Mouse (Mus musculus) heart, postnatal 25 days (tissue): Measurements from ENCODE around the gene Cryl1. TPM values are rescaled to one million over a fixed set of nuclear protein-coding genes. Genes with fewer than 3 reads are reported as not detected.

Experiments
- DNase-seq: peaks from one replicate; pipeline ENCODE4 v3.0.0; 2022; ENCODE audit warnings: low spot score
- intact Hi-C: fragments of 180-260 bp; cut with DNase I; formaldehyde crosslinking; loops from one replicate; pipeline ENCODE4 v1.15.1; 2025
- total RNA-seq, 2 experiments: library from RNA; stranded (reverse); gene quantifications; 2 replicates each; pipeline ENCODE4 v1.2.3; 2021

The Cryl1 gene
- total RNA-seq, 2 experiments from 2014 or later = 5.3 to 6.1 TPM

DNA sequence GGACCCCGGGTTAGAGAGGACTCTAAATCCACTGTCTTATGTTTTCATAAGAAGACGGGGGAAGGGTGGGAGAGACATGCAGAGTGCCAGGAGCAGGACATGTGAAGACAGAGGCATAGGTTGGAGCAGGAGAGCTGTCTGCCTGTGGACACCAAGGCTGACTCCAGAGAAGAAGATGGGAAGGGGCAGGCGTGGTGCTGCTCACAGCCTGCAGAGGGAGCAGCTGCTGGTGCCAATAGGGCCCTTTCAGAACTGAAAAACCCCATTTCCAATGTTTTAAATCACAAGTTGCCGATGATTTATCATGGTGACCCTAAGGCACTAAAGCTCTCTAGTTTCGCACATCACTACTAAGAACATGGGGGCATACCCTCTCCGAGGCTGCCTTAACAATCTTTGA is 63.5 kb downstream of the Cryl1 start:
- intact Hi-C loops = no loop called here
- DNase-seq = no peak

DNA sequence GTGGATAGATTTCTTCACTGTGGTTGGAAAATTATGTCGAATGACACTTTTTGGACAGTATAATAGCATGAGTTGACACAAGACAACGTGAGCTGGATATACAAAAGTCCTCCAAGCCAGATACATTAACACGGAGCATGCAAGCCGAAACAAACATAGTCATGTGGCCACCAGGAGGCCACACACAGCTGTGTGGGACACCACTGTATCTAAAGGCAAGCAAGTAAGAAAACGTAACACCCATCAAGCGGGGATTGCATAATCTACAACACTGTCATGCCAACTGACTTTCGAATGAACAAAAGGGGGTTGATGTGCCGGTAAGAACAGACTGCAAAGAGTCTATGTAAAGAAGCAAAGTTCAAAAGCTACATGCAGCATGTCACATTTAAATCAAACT is 65.8 kb downstream of the Cryl1 start:
- DNase-seq = no peak
- intact Hi-C loops = no loop called here

DNA sequence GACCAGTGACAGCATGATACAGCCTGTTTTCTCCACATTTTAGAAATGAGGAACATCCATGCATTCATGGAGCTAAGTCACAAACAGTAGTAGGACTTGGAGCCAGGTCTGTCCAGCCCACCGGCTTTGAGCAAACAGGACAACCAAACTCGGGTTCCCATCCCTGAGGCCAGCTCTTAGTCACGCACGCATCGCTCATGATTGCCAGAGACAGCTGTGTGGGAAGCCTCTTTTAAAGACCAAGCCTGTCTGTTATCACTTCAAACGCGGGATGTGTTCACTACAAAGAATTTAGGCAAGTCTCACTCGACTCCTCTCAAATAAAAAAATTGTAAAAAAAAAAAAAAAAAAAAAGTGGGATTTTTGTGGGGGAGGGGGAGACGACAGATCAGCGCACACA is 67.2 kb downstream of the Cryl1 start:
- intact Hi-C loops = no loop called here
- no peak for DNase-seq

DNA sequence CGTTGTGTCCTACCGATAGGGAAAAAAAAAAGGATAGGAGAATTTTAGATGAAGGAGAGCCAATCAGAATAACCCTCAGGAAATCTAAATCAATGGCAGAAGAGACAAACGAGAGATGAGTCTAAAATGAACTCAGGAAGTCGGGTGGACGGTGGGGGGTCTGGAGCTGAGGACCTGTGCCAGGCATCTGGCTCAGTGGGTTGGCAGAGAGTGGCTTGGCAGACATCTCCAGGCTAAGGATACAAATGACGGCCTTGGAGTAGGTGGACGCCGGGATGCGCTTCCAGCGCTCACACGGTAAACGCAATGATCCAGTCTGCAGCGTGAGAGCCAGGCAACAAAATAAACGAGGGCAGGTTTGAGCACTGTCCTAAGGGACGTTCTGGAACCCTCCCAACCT is 68.7 kb downstream of the Cryl1 start:
- DNase-seq = no peak
- intact Hi-C loops = no loop called here

DNA sequence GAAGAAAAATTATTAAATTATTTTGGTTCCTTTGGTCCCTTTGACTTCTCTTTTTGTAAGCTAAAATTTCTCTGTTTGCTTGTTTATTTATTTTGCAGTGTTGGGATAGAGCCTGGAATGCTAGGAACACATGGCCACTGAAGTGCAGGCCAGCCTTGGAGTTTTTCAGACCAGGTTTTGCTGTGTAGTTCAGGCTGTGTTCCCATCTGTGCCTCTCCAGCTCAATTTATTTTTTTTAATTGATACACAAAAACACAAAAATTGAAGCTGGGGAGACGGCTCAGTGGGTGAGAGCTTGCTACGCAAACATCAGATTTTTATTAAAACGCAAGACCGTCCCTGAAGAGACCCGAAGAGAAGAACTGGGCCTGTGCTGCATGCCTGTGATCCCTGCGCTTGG is 71.6 kb downstream of the Cryl1 start:
- intact Hi-C loops = no loop called here
- DNase-seq = no peak

DNA sequence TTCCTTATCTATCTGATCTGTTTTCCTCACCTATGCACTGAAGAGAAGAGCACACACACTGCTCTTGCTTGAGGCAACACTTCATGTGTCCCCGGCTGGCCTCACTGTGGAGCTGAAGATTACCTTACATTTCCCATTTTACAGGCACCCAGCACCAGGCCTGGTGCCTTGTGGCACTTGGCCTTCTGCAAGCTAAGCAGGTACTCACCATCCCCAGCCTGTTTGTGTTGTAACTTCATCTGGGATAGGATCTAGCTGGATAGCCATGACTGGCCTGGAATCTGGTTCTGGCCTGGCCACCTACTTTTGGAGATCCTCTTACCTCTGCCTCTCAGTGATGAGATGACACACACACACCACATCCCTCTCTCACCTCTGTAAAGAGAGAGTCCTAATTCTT is 79.5 kb downstream of the Cryl1 start:
- intact Hi-C loops = no loop called here
- DNase-seq = no peak

DNA sequence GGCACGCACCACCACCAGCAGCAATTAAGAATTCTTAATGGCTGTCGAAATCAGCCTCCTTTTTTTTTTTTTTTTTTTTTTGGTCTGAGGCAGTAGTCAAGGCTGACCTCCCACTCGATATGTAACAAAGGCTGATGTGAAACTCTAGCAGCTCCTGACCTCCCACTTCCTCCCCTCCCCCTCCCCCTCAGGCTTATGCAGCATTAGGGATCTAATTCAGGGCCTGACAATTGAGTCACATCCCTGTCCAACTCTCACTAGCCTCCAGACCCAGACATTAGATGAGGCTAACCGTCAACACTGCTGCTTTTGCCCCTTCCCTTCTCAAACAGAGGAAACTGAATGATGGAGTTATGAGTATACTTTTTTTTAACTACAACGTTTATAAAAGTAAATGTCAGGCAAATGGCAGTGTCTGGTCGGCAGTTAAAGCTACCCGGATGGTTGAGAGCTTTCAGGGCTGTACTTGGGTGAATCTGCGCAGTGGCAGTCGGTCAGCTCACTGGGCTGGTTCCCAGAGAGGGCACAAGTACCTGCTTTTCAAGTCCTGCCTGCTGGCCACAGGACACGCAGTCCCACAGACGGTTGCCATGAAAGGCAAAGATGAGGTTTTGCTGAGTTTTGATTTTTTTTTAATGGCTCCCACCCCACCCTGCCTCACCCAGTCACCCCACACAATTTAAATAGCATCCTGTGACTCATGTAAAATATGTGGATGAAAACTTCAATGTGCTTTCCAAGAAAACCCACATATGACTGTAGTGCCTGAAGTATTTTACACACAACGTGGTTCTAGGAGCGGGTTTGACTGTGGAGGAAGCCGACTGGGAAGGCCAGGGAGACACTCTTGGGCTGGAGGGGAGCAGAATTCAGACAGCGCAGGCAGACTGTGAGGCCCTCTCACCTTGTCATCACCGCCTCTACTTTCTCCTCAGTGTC is 81.4 kb downstream of the Cryl1 start:
- intact Hi-C loops = no loop called here
- DNase-seq = no peak

DNA sequence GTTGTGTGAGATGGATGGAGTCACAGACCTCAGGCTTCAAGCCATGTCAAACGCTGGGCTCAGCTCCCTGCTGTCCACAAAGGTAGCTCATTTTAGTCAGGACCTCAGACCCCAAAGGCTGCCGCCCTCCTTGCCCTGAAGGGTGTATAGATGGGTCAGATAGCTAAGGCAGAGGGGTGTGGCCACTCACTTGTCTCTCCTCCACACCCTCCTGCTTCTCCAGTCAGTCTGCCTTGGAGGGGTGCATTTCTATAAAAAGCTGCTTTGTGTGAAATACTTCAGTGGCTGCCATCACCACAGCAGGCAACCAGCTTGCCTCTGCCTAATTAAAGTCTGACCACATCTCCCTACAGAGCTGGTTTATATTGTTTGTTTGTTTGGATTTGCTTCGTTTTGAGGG is 82.4 kb downstream of the Cryl1 start:
- intact Hi-C loops = no loop called here

DNA sequence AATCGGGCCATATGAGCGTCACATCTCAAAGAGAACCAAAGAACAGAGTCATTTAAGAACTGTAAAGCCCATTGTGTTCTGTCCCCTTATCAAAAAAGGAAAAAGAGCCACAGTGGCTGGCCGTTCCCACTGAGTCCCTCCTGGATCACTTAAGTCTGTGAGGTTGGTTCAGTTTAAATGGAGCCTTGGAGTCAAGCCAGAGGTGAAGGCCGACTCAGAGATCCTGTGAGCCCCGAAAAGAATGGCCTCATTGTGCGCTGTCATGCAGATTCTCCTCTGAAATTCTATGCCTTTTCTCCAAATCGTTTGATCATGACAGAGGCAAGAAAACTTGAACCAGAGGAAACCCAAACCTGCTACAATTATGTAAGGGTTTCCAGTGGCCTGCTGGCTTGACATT is 82.8 kb downstream of the Cryl1 start:
- intact Hi-C loops = no loop called here
- no peak for DNase-seq

More for the DNA sequence above, 82.4 kb downstream of the Cryl1 start:
- no peak for DNase-seq

DNA sequence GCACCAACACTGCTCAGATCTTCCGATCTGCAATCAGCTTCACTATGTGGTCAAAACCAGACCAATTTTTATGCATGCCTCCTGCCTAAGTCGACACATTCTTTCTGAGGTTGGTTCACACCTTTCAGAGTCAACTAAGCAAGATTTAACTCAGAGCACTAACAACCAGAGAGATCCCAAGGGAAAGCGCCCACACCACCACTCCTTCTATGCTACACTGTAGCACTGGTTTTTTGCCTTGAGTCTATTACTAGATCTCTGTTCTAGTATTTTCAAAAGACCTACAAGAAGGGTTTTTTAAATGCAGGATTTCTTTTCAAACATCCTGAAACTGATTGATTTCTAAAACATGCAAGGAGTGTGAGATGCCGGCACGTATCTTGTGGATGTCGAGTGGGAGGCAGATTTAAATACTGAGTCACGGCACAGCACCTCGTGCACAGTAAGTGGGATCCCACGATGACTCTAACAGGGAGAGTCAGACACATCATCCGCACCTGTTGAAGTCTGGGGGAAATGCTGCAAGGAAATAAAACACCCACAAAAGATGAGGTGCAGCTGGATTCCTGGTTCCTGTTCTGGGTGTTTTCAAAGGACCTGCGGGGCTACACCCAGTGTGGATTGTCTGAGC is 96.6 kb downstream of the Cryl1 start:
- intact Hi-C loops = no loop called here
- DNase-seq = no peak

DNA sequence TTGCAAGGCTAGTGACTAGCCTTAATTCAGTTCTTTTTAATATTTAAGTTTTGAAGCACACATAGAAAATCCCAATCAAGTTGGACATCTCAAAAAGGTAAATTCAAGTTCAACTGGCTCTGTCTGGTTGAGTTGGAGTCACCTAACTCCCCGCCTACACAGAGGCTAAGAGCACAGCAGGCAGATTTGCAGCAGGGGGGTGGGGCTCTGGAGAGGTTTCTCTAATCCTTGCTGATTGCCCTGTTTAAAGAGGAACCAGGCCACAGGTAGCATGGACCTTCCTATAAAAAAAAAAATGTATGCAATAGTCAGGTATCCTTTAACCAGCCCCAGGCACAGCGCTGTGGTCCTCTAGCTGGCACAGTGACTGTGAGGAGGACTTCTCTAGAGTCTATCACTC is 97.8 kb downstream of the Cryl1 start:
- no peak for DNase-seq
- intact Hi-C loops = no loop called here

DNA sequence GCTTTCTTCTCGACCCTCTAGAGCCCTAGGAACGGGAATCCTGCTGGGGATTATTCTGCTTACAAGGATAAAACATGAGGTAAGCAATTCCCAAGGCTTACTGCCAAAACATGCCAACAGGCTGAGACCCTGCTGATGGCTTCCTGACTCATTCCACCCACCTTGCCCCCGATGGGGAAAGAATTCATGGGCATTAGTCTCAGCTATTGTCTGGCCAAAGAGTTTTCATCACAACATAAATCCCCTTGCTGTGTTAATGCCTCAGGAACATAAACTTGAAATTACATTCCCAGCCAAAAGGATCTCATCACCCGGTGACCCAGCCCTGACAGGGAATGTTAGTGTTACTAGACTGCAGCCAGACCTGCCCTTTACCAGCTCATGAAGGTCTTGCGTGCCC is 100.7 kb downstream of the Cryl1 start:
- intact Hi-C loops = no loop called here
- DNase-seq = no peak

DNA sequence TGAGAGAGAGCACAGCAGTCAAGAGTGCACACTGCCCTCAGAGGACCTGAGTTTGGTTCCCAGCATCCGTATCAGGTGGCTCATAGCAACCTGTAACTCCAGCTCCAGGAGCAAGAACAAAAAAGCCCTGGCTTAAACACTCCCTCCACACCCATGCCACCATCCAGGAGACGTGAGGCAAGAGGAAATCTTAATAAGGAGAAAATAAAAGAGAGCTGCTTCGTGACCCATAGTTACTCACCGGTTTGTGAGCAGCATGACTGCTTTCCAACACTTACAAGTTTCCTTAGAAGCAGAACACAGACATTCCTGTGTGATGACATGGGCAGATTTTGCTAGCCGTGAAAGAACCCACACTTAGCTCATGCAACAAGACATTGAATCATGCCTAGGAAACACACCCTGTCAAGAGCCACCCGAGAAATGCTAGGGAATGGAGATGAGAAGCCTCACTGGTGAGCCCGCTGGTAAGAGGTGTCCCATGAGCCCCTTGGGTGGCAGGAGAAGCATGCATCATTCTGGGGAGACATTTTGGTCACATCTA is 106.9 kb downstream of the Cryl1 start:
- DNase-seq = no peak
- intact Hi-C loops = no loop called here

DNA sequence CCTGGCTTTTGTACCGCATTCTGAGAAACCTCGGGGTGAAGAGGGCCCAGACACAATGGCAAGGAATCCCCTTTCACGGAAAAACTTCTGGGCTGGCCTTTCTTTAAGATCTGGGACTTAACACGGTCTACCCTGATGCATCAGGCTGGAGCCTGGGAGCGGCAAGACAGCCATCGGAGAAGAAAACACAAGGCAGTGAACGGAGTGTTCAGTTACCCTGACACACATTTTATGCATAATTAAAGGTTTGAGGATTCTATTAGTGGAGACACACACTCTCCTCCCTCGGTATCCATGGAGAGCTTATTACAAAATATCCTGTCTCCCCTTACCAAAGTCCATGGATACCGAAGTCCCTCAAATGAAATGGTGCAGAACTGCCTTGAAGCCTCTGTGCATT is 109.2 kb downstream of the Cryl1 start:
- intact Hi-C loops = no loop called here
- DNase-seq = no peak

DNA sequence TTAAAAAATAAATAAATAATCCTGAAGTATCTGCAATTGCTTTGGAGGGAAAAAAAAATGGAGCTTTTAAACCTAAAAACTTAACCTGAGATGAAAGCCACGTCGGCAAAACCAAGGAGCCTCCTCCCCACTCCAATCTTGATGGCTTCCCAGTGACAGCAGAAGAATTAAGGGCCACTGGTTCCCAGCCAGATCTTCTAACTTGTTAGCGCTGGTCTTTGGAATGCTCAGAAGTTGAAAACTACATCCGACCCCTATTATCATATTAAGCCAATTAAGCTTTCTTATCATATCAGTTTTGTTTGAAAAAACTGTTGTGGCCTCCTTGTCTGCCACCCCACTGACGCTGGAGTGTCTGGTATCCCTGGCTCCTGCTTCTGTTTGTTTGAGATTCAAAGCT is 114.5 kb downstream of the Cryl1 start:
- intact Hi-C loops = no loop called here
- DNase-seq = no peak

DNA sequence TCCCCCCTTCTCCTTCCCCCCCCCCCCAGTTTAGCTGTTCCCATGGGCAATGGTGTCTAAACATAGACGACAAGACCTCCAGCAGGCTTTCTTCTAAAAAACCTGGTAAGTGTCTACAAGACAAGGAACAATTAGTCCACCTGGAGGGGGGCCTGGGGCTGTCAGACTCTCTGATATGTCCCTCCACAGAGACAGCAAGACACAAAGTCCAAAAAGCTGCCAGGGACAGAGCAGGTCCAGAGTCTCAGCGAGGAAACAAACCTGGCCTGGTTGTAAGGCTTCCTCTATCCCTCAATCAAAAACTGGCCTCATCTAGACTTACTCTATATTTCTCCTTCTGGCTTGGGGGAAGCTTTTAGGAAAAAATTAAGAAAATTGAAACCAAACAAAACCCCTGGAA is 115.7 kb downstream of the Cryl1 start:
- intact Hi-C loops = no loop called here
- no peak for DNase-seq

DNA sequence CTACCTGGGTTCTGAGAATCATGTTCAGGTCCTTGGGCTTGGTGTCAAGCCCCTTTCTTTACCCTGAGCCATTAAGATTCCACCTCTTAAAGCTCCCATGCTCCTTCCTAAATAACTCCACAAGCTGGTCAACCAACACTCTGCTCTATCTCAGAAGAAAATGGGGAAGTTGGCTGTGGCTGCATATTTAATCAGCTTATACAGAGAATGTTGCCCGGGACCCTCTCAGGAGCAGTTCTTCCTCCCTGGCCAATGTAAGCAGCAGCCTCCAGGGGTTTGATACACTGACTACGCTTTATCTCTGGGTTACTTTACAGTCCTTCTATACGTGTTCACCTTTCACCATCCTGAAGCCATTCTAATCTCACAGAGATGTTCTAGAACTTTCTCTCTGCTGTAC is 117.5 kb downstream of the Cryl1 start:
- intact Hi-C loops = no loop called here

DNA sequence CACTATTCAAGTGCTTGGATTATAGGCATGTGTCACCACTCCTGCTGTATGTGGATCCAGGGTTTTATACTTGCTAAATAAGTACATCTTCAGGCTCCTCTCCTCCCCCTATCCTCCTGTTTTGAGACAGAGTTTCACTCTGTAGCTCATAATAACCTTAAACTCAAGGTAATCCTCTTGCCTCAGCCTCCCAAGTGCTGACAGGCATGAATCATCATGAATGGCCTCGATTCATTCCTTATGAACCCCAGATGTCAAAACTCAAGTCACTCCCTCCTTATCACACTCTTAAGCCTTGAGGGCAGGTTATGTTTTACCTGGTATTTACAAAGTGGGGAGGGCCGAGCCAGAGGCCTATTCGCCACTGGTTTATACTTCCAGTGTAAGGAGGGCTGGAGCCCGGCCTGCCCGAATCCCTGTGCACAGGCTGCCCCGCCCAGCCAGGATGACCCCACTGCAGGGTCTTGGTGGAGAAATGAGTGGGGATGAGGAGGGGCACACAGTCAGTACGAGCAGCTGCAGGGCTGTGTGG is 121.8 kb downstream of the Cryl1 start:
- no peak for DNase-seq
- intact Hi-C loops = no loop called here

More for the DNA sequence above, 117.5 kb downstream of the Cryl1 start:
- DNase-seq = no peak

DNA sequence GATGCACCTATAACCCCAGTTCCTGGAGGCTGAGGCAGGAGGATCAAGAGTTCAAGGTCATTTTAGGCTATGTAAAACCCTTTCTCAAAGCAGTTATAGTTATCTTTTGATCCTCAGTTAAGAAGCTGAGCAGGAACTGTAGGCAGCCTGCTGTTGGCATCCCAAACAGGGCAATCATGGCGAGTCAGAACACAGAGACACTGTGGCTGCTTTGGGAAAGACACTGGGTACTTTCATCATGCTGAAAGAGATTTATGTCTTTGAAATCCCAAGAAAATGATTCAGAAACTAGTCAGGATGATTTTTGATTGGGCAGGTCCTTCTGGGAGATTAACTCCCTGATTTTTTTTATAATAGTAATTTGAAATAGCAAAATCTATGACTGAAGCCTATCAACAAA is 126.0 kb downstream of the Cryl1 start:
- intact Hi-C loops = no loop called here
- DNase-seq = no peak

DNA sequence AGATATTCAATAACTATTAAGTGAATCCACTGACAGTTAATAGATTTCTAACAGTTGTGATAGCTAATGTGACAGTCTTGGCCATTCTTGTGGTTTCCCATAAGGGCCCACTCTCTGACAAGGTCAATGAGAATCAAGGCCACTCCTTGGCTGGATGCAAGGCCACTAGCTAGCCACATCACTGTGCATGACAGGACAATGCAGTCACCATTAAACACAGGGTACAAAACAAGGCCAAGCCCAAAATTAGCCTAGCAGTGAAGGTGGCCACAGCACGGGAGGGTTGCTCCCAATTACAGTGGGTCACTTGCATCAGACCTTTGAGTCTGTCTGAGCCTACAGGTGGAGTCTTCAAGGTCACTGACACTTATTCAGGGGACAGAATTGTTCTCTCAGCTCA is 126.5 kb downstream of the Cryl1 start:
- no peak for DNase-seq
- intact Hi-C loops = no loop called here

DNA sequence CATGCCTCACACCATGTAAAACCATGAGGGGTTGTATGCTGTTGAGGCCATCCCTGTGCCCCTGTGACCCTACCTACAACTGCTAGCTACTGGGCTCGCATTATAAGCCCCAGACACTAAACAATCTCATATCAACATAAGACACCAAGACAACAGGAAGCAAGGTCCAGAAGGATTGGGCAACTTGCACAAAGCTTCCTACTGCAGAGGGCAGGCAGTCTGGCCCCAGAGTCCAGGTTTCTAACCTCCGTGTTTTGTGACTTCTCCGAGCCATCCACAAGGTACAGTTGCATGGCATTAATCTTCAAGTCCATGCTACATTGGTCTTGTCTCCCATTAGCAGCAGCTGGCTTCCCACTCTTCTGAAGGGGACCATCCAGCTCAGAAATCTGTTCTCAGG is 129.4 kb downstream of the Cryl1 start:
- intact Hi-C loops = no loop called here
- no peak for DNase-seq
